Mouse (Mus musculus): ENCODE measurements around the gene Gtf2i. TPM values are rescaled to one million over a fixed set of nuclear protein-coding genes. Genes with fewer than 3 reads are reported as not detected.
A peak's percentile ranks its signal among the peaks of the same experiment; 100 is the strongest.

Gene Gtf2i
- polyA plus RNA-seq, 1 experiment = 131 TPM

- TF ChIP-seq CTCF (IDR thresholded peaks at IDR 0.05; ENCODE audit: borderline replicate concordance, control insufficient read depth, extremely low read depth, insufficient read depth, low read length, poor library complexity) = no peak
- no peak for TF ChIP-seq POLR2A (IDR thresholded peaks at IDR 0.05; ENCODE audit: control insufficient read depth, extremely low read depth, insufficient read depth, low read length, poor library complexity)
- 21% methylated on average over 25 of the region's 25 CpGs for WGBS
Observed at GRCm38 (mm10) chr5:134315623-134316350, 1.2 kb upstream of the Gtf2i start.

GRCm38 (mm10) chr5:134314068-134314674 lies 389 bp downstream of the Gtf2i start:
- TF ChIP-seq POLR2A (IDR thresholded peaks at IDR 0.05; ENCODE audit: control insufficient read depth, extremely low read depth, insufficient read depth, low read length, poor library complexity) = 0 out of 2 replicates have a peak, but pooled peaks have one; percentile 13
- no peak for TF ChIP-seq CTCF (IDR thresholded peaks at IDR 0.05; ENCODE audit: borderline replicate concordance, control insufficient read depth, extremely low read depth, insufficient read depth, low read length, poor library complexity)
- Histone ChIP-seq H3K27me3 (ENCODE audit: control insufficient read depth, insufficient read depth, low read length) (no peaks in the 10 kb centered on the region), H3K36me3 (ENCODE audit: control insufficient read depth, insufficient read depth, low read length) (0 out of 2 replicates have a peak, but pooled peaks cover 3% of the 10 kb centered on the region), H3K4me3 (ENCODE audit: control insufficient read depth, insufficient read depth, low read length) (peak overlapping the region; percentile 79), H3K4me1 (replicated peaks; ENCODE audit: control insufficient read depth, insufficient read depth, low read length) (peaks cover 20% of the 10 kb centered on the region), H3K27ac (ENCODE audit: control insufficient read depth, insufficient read depth, low read length) (peak overlapping the region; percentile 88)
- no peak for DNase-seq
- 2% methylated on average over 53 of the region's 64 CpGs for WGBS

More at GRCm38 (mm10) chr5:134315623-134316350, 1.2 kb upstream of the Gtf2i start:
- Histone ChIP-seq H3K4me3 (ENCODE audit: control insufficient read depth, insufficient read depth, low read length) (0 out of 2 replicates have a peak overlapping the region, but pooled peaks have one; percentile 5), H3K27ac (ENCODE audit: control insufficient read depth, insufficient read depth, low read length) (no peak overlapping the region), H3K36me3 (ENCODE audit: control insufficient read depth, insufficient read depth, low read length) (0 out of 2 replicates have a peak, but pooled peaks cover 3% of the 10 kb centered on the region), H3K27me3 (ENCODE audit: control insufficient read depth, insufficient read depth, low read length) (no peaks in the 10 kb centered on the region), H3K4me1 (replicated peaks; ENCODE audit: control insufficient read depth, insufficient read depth, low read length) (peaks cover 20% of the 10 kb centered on the region)
- peak; percentile 19 for DNase-seq

GRCm38 (mm10) chr5:134313451-134314067 lies 1.0 kb downstream of the Gtf2i start:
- DNase-seq = peak; percentile 93

GRCm38 (mm10) chr5:134312691-134313450 lies 1.7 kb downstream of the Gtf2i start:
- H3K27ac ChIP-seq (ENCODE audit: control insufficient read depth, insufficient read depth, low read length) = peak overlapping the region; percentile 54; the same call in 1 of the 2 replicates
- WGBS = 11% methylated on average over 19 of the region's 19 CpGs
- peak; percentile 18 for DNase-seq
- TF ChIP-seq CTCF (IDR thresholded peaks at IDR 0.05; ENCODE audit: borderline replicate concordance, control insufficient read depth, extremely low read depth, insufficient read depth, low read length, poor library complexity) = no peak
- TF ChIP-seq POLR2A (IDR thresholded peaks at IDR 0.05; ENCODE audit: control insufficient read depth, extremely low read depth, insufficient read depth, low read length, poor library complexity) = no peak; the same call in 1 of the 2 replicates
- no peaks in the 10 kb centered on the region for H3K27me3 ChIP-seq (ENCODE audit: control insufficient read depth, insufficient read depth, low read length)
- 0 out of 2 replicates have a peak, but pooled peaks cover 3% of the 10 kb centered on the region for H3K36me3 ChIP-seq (ENCODE audit: control insufficient read depth, insufficient read depth, low read length)
- peak overlapping the region; percentile 79 for H3K4me3 ChIP-seq (ENCODE audit: control insufficient read depth, insufficient read depth, low read length)
- peaks cover 20% of the 10 kb centered on the region for H3K4me1 ChIP-seq (replicated peaks; ENCODE audit: control insufficient read depth, insufficient read depth, low read length)

More at GRCm38 (mm10) chr5:134313451-134314067, 1.0 kb downstream of the Gtf2i start:
- Histone ChIP-seq H3K4me1 (replicated peaks; ENCODE audit: control insufficient read depth, insufficient read depth, low read length) (peaks cover 20% of the 10 kb centered on the region), H3K27me3 (ENCODE audit: control insufficient read depth, insufficient read depth, low read length) (no peaks in the 10 kb centered on the region), H3K36me3 (ENCODE audit: control insufficient read depth, insufficient read depth, low read length) (0 out of 2 replicates have a peak, but pooled peaks cover 3% of the 10 kb centered on the region), H3K27ac (ENCODE audit: control insufficient read depth, insufficient read depth, low read length) (peak overlapping the region; percentile 88), H3K4me3 (ENCODE audit: control insufficient read depth, insufficient read depth, low read length) (peak overlapping the region; percentile 79)
- WGBS = under 1% methylated on average over 68 of the region's 68 CpGs
- no peak for TF ChIP-seq CTCF (IDR thresholded peaks at IDR 0.05; ENCODE audit: borderline replicate concordance, control insufficient read depth, extremely low read depth, insufficient read depth, low read length, poor library complexity)
- peak; percentile 54 for TF ChIP-seq POLR2A (IDR thresholded peaks at IDR 0.05; ENCODE audit: control insufficient read depth, extremely low read depth, insufficient read depth, low read length, poor library complexity)

GRCm38 (mm10) chr5:134311894-134312411 lies 2.6 kb downstream of the Gtf2i start:
- TF ChIP-seq POLR2A (IDR thresholded peaks at IDR 0.05; ENCODE audit: control insufficient read depth, extremely low read depth, insufficient read depth, low read length, poor library complexity) (no peak), CTCF (IDR thresholded peaks at IDR 0.05; ENCODE audit: borderline replicate concordance, control insufficient read depth, extremely low read depth, insufficient read depth, low read length, poor library complexity) (no peak)
- 73% methylated on average over 6 of the region's 6 CpGs for WGBS
- no peak overlapping the region; the same call in 1 of the 2 replicates for H3K27ac ChIP-seq (ENCODE audit: control insufficient read depth, insufficient read depth, low read length)
- H3K4me3 ChIP-seq (ENCODE audit: control insufficient read depth, insufficient read depth, low read length) = no peak overlapping the region
- H3K36me3 ChIP-seq (ENCODE audit: control insufficient read depth, insufficient read depth, low read length) = 0 out of 2 replicates have a peak, but pooled peaks cover 3% of the 10 kb centered on the region
- peaks cover 23% of the 10 kb centered on the region for H3K4me1 ChIP-seq (replicated peaks; ENCODE audit: control insufficient read depth, insufficient read depth, low read length)
- no peaks in the 10 kb centered on the region for H3K27me3 ChIP-seq (ENCODE audit: control insufficient read depth, insufficient read depth, low read length)
- no peak for DNase-seq
